Mouse (Mus musculus) G1E (cell line): ENCODE measurements around the gene Morn5. TPM values are rescaled to one million over a fixed set of nuclear protein-coding genes. Genes with fewer than 3 reads are reported as not detected.

ENCODE experiments used
- ATAC-seq: 2 replicates; pipeline ENCODE4 v1.8.0; 2016; ENCODE audit warnings: mild to moderate bottlenecking; ENCODE audit not compliant: insufficient number of reproducible peaks, poor library complexity, low FRiP score, severe bottlenecking; ENCODE audit errors: extremely low read depth
- DNase-seq: peaks from one replicate; pipeline ENCODE4 v3.0.0; 2012; ENCODE audit warnings: low spot score
- H3K27me3 ChIP-seq: 2 replicates; pipeline ENCODE4 v1.6.1; 2012; ENCODE audit warnings: mild to moderate bottlenecking, low read length, inconsistent platforms; ENCODE audit not compliant: insufficient read depth
- H3K36me3 ChIP-seq: replicated peaks from 2 replicates; pipeline ENCODE3; 2012; ENCODE audit warnings: mild to moderate bottlenecking, inconsistent platforms
- H3K4me1 ChIP-seq: 2 replicates; pipeline ENCODE4 v1.6.1; 2012; ENCODE audit warnings: low read depth, low read length, inconsistent platforms, mixed read lengths; ENCODE audit not compliant: insufficient read depth
- H3K4me3 ChIP-seq: 2 replicates; pipeline ENCODE4 v1.5.1; 2012; ENCODE audit warnings: low read depth, mild to moderate bottlenecking, inconsistent platforms, low read length, moderate library complexity, mixed read lengths
- H3K9me3 ChIP-seq: replicated peaks from 2 replicates; pipeline ENCODE4 v1.6.1; 2012; ENCODE audit warnings: inconsistent platforms
- CTCF ChIP-seq: IDR thresholded peaks from 2 replicates; pipeline ENCODE4 v1.5.1; 2012; ENCODE audit warnings: low read depth, low read length, inconsistent platforms, mixed read lengths
- GATA1 ChIP-seq: IDR thresholded peaks from 2 replicates; pipeline ENCODE4 v1.6.1; 2012; ENCODE audit warnings: borderline replicate concordance, low read length, inconsistent platforms, mixed read lengths
- GATA2 ChIP-seq: IDR thresholded peaks from 2 replicates; pipeline ENCODE4 v1.6.1; 2012; ENCODE audit warnings: low read depth, low read length, inconsistent platforms, borderline replicate concordance
- POLR2AphosphoS5 ChIP-seq: IDR thresholded peaks from 2 replicates; pipeline ENCODE4 v1.6.1; 2012; ENCODE audit warnings: low read depth, low read length, inconsistent platforms; ENCODE audit not compliant: insufficient replicate concordance
- TAL1 ChIP-seq: conservative IDR thresholded peaks from 2 replicates; pipeline ENCODE4 v1.6.1; 2012; ENCODE audit warnings: low read depth, low read length, inconsistent platforms, mixed read lengths
- polyA plus RNA-seq: library from polyadenylated mRNA; stranded (reverse); fragments of >175 nt; gene quantifications from 2 replicates; pipeline ENCODE4 v1.2.3, GENCODE M21; 2012
- total RNA-seq, 2 experiments: library from RNA; stranded (forward) in 1 of 2; stranded (reverse) in 1 of 2; fragments of 200-1000 nt in 1 of 2; fragments of >200 nt in 1 of 2; fragmentation: Nextera tagmentation in 1 of 2; gene quantifications; 2 replicates each; pipeline ENCODE4 v1.2.3; 2014 to 2017

Gene Morn5
- total and polyA plus RNA-seq, 3 experiments = 0.22 TPM; not detected in 2

DNA sequence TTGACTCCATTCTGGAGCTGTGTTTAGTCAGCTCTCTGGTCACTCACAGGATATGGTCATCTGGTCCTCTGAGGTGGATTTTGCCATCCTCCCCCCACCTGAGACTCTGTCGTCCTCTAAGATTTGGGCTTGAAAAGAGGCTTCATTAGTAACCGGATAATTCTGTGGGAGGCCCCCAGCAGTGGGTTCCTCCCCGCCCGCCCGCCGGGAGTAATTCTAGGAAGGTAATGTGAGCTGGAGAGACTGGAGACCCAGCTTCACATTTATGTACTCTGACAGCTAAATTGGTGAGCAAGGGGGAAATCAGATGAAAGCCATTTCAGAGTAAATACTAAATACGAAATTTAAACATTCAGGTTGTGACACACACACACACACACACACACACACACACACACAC is 59.4 kb downstream of the Morn5 start:
- TF ChIP-seq GATA2 (no peak), TAL1 (no peak), CTCF (no peak), POLR2AphosphoS5 (no peak), GATA1 (no peak)
- no peaks in the 10 kb centered on the region for H3K4me1 ChIP-seq
- DNase-seq (no peak), ATAC-seq (no peak)
- no peak overlapping the region for H3K4me3 ChIP-seq
- H3K9me3 ChIP-seq = no peaks in the 10 kb centered on the region
- H3K27me3 ChIP-seq = peaks cover 29% of the 10 kb centered on the region
- H3K36me3 ChIP-seq = no peaks in the 10 kb centered on the region

DNA sequence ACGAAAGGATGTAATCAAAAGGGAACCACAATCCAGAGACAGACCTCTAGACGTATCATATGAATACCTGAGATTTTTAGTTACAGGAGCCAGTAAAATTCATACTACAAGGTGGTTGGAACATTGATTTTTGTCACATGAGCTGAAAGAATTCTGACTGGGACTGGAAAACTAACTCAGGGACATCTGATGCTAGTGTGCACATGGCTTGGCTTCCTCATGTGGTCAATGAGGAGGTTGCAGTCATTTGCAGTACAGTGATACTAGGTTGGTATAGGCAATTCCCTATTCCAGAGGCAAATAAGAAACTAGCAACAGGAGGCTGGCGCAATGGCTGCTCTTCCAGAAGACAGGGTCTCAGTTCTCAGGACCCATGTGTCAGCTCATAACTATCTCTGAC is 63.4 kb downstream of the Morn5 start:
- H3K36me3 ChIP-seq = peaks cover 20% of the 10 kb centered on the region
- no peaks in the 10 kb centered on the region for H3K4me1 ChIP-seq
- TF ChIP-seq GATA1 (no peak), TAL1 (no peak), GATA2 (no peak), CTCF (no peak), POLR2AphosphoS5 (no peak)
- peaks cover 5% of the 10 kb centered on the region for H3K27me3 ChIP-seq
- ATAC-seq = no peak
- no peaks in the 10 kb centered on the region for H3K9me3 ChIP-seq
- DNase-seq = no peak
- H3K4me3 ChIP-seq = no peak overlapping the region

DNA sequence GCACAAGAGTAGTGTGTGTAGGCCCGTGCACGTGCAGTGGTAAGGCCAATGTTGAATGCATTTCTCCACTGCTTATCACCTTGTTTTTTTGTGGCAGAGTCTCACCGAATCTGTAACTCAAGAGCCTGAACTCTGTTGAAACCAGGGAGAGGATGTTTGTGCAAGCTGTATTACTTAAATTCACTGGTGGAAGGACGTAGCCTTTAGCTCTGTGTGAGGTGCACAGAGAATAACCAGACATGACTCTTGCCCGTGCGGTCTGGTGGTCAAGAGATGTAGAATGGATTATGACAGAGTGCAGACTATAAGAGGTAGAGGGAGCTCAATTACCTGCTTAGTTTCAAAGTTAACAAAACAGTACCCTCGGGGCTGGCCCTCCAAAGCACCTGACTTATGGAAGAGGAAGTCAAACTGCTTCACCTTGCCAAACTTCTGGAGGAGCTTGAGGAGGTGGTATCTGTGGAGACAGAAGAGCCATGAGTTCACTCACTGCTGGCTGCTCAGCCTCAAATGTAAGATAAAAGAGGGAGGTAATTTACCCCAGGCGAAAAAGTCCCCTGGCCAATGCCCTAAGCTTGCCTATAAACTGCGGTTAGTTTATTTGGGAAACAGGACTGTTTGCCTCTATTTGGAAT is 77.7 kb downstream of the Morn5 start:
- H3K36me3 ChIP-seq = peaks cover 87% of the 10 kb centered on the region
- DNase-seq = no peak
- H3K27me3 ChIP-seq = no peaks in the 10 kb centered on the region
- no peaks in the 10 kb centered on the region for H3K4me1 ChIP-seq
- no peak overlapping the region for H3K4me3 ChIP-seq
- no peaks in the 10 kb centered on the region for H3K9me3 ChIP-seq
- TF ChIP-seq GATA1 (no peak), CTCF (no peak)
- ATAC-seq = no peak

DNA sequence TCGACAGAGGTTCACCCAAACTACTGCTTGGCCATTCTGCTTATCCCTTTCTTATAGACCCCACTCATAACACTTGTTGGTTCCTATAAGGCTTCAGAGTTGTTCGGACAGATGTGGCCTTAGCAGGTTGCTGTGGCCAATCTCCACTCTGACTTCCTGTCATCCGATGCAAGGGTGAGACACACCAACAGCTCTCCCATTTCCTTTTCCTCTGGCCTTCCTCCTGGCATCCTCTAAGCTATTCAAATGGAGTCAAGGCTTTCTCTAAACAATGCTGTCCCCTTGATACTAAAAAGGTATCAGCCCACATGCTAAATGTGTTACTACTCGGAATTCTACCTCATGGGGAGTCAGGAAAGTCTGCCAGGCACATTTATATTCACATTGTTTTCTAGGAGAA is 78.7 kb downstream of the Morn5 start:
- TF ChIP-seq POLR2AphosphoS5 (no peak), TAL1 (no peak), GATA2 (no peak)
- no peak for DNase-seq
- Histone ChIP-seq H3K27me3 (no peaks in the 10 kb centered on the region), H3K4me1 (no peaks in the 10 kb centered on the region), H3K9me3 (no peaks in the 10 kb centered on the region), H3K4me3 (no peak overlapping the region), H3K36me3 (peaks cover 87% of the 10 kb centered on the region)
- no peak for ATAC-seq

DNA sequence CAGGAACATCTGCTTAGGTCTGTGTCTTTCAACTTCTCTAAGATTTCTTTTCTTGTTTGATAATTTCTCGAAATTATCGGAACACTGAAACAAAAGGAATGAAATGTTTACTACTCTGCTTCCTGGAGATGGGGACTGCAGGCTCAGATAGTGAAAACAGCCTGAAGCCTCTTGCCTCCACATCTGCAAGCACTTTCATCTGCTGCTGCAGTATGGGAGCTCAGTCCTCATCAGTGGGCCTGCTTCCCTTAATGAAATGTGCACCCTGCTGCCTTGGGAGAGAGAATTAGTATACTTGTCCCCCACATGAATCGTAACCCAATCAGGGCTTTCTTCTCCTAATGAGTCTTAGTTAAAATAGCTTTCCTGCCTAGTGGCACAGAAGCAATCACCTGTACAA is 79.8 kb downstream of the Morn5 start:
- no peaks in the 10 kb centered on the region for H3K9me3 ChIP-seq

More for the DNA sequence above, 79.8 kb downstream of the Morn5 start:
- TF ChIP-seq GATA2 = no peak
- no peak for TF ChIP-seq CTCF
- TF ChIP-seq TAL1 = no peak
- no peak for TF ChIP-seq GATA1
- TF ChIP-seq POLR2AphosphoS5 = no peak
- DNase-seq (no peak), ATAC-seq (no peak)
- Histone ChIP-seq H3K27me3 (no peaks in the 10 kb centered on the region), H3K36me3 (peaks cover 88% of the 10 kb centered on the region), H3K4me3 (no peak overlapping the region), H3K4me1 (no peaks in the 10 kb centered on the region)

Other genes with a start within 250 kb of the Morn5 start
- gene Ttll11, start 69.5 kb upstream of the Morn5 start, total RNA-seq (2014; fragmentation: Nextera tagmentation) = not detected in 2 replicates
- gene Ttll11, start 69.5 kb upstream of the Morn5 start, total RNA-seq (2017) = 0.33 and 0.46 TPM in 2 replicates
- gene Ttll11, start 69.5 kb upstream of the Morn5 start, polyA plus RNA-seq = 0.87 and 1.1 TPM in 2 replicates
- gene Ndufa8, start 52 bp upstream of the Morn5 start, total RNA-seq (2014; fragmentation: Nextera tagmentation) = 18.2 and 28.7 TPM in 2 replicates
- gene Ndufa8, start 52 bp upstream of the Morn5 start, total RNA-seq (2017) = 40.1 and 44.9 TPM in 2 replicates
- gene Ndufa8, start 52 bp upstream of the Morn5 start, polyA plus RNA-seq = 31.6 and 38.9 TPM in 2 replicates
- not detected in 2 replicates for gene Lhx6, start 56.0 kb downstream of the Morn5 start, total RNA-seq (2014; fragmentation: Nextera tagmentation)
- gene Lhx6, start 56.0 kb downstream of the Morn5 start, total RNA-seq (2017) = 0.06 and 0.16 TPM in 2 replicates
- gene Lhx6, start 56.0 kb downstream of the Morn5 start, polyA plus RNA-seq = not detected in 2 replicates
- 53.0 and 55.2 TPM in 2 replicates for gene Mrrf, start 86.9 kb downstream of the Morn5 start, total RNA-seq (2014; fragmentation: Nextera tagmentation)
- 51.5 and 57.9 TPM in 2 replicates for gene Mrrf, start 86.9 kb downstream of the Morn5 start, total RNA-seq (2017)
- 1.5 and 1.8 TPM in 2 replicates for gene Mrrf, start 86.9 kb downstream of the Morn5 start, polyA plus RNA-seq
- gene Rbm18, start 87.3 kb downstream of the Morn5 start, total RNA-seq (2014; fragmentation: Nextera tagmentation) = 42.1 and 59.4 TPM in 2 replicates
- 27.0 and 33.2 TPM in 2 replicates for gene Rbm18, start 87.3 kb downstream of the Morn5 start, total RNA-seq (2017)
- 11.5 and 13.3 TPM in 2 replicates for gene Rbm18, start 87.3 kb downstream of the Morn5 start, polyA plus RNA-seq
- not detected in 2 replicates for gene Ptgs1, start 181.0 kb downstream of the Morn5 start, total RNA-seq (2014; fragmentation: Nextera tagmentation)
- 0.66 and 0.70 TPM in 2 replicates for gene Ptgs1, start 181.0 kb downstream of the Morn5 start, total RNA-seq (2017)
- gene Ptgs1, start 181.0 kb downstream of the Morn5 start, polyA plus RNA-seq = 0.13 TPM in 1 of 2 replicates, not detected in the other